Mouse (Mus musculus): ENCODE results near the gene Prg3. TPM values are rescaled to one million over a fixed set of nuclear protein-coding genes. Genes with fewer than 3 reads are reported as not detected.

Prg3 gene
- polyA plus RNA-seq (2014; fragmentation: Nextera tagmentation; extraction: Ambion mirVana) = 0.60 TPM in 1 of 2 replicates, not detected in the other

DNA sequence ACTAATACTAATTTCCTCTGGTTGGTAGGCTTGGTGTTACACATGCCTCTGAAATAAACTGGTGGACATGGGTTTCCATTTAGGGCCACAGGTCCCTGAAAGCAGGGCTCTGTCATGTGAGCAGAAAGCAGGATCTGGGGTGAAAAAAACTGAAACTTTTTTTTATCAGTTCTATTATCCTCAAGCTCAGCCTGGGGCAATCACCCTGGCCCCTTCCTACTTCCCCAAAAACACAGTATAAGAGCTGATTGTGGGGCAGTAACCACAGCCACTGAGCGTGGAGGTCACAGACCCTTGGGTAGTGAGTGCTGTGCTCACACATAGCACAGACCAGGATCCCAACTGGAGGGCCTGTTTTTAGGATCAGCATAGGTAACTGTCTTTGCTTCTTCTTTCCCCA is at the start of gene Prg3:
Prg3 (plus strand) TSS at position 286 of the 400 bp plus-strand sequence.
- WGBS = 78% methylated on average over 1 of the region's 1 CpGs
- no peak for ATAC-seq (ENCODE audit: insufficient number of reproducible peaks, insufficient read depth, low FRiP score, low read depth)
- H3K27ac ChIP-seq (ENCODE audit: low read length) = no peak within 1 kb of the TSS
- no peak within 1 kb of the TSS for H3K4me3 ChIP-seq (ENCODE audit: low read depth, low read length)
- no peak within 1 kb of the TSS for H3K9ac ChIP-seq (replicated peaks; ENCODE audit: low read depth, low read length)
- no peaks in the 10 kb centered on the region for H3K9me3 ChIP-seq (ENCODE audit: control insufficient read depth, low read depth, low read length)
- H3K36me3 ChIP-seq (ENCODE audit: control insufficient read depth, insufficient read depth, low read length) = no peaks in the 10 kb centered on the region
- H3K4me2 ChIP-seq (replicated peaks; ENCODE audit: low read depth, low read length) = no peak within 1 kb of the TSS
- no peaks in the 10 kb centered on the region for H3K4me1 ChIP-seq (ENCODE audit: control insufficient read depth, insufficient read depth, low read length)
- no peaks in the 10 kb centered on the region for H3K27me3 ChIP-seq (ENCODE audit: control insufficient read depth, insufficient read depth, low read length)

DNA sequence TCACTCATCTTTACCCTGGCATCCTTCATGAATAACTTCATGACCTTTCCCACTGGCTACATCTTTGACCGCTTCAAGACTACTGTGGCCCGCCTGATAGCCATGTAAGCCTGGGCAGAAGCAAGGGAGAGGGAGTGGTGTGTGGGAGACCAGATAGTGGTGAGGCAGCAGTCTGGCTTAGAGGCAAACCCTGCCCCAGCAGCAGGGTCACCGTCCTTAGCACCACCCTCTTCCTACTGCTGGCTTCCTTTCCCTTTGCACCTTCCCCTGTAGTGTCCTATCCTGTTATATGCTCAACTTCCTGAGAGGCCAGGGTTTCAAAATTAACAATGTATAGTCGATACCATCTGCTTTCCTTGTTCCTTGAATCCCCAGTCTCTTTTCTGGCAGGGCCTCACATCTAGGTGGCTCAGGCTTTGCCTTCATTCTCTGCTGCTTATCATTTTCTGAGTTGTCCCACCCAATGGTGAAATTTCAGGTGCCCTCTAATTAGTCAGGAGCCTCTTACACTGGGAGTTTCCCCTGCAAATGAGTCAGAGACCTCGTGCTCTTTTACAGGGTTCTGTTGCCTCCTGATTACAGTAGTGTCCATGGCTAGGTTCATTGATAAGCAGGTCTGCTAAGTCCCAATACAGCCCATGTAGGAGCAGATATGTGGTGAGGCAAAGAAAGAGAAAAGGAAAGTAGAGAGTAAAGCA is 49.6 kb upstream of the Prg3 start:
- H3K4me2 ChIP-seq (replicated peaks; ENCODE audit: low read depth, low read length) = peak overlapping the region; percentile 67
- no peak overlapping the region for H3K9ac ChIP-seq (replicated peaks; ENCODE audit: low read depth, low read length)
- WGBS = 66% methylated on average over 5 of the region's 5 CpGs
- no peaks in the 10 kb centered on the region; the same call in 1 of the 2 replicates for H3K36me3 ChIP-seq (ENCODE audit: control insufficient read depth, insufficient read depth, low read length)
- H3K27me3 ChIP-seq (ENCODE audit: control insufficient read depth, insufficient read depth, low read length) = no peaks in the 10 kb centered on the region
- no peak overlapping the region; the same call in 1 of the 2 replicates for H3K27ac ChIP-seq (ENCODE audit: low read length)
- peaks cover 11% of the 10 kb centered on the region; the same call in 1 of the 2 replicates for H3K4me1 ChIP-seq (ENCODE audit: control insufficient read depth, insufficient read depth, low read length)
- no peaks in the 10 kb centered on the region for H3K9me3 ChIP-seq (ENCODE audit: control insufficient read depth, low read depth, low read length)
- ATAC-seq (ENCODE audit: insufficient number of reproducible peaks, insufficient read depth, low FRiP score, low read depth) = peak; percentile 51; the same call in 1 of the 2 replicates
- H3K4me3 ChIP-seq (ENCODE audit: low read depth, low read length) = peak overlapping the region; percentile 42; the same call in 1 of the 2 replicates

DNA sequence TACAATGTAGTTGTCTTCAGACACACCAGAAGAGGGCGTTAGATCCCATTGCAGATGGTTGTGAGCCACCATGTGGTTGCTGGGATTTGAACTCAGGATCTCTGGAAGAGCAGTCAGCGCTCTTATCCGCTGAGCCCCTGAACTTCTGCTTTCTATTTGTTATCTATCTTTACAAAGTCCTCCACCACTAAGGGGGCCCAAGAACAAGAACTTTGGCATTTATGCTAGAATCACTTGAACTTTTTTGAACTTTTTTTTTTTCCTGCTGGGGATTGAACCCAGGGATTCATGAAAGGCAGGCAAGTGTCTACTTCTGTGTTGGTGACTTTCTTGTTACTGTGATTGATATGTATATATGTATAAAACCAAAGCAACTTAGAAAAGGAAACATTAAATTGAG is 48.7 kb upstream of the Prg3 start:
- no peak overlapping the region for H3K4me2 ChIP-seq (replicated peaks; ENCODE audit: low read depth, low read length)
- no peak for ATAC-seq (ENCODE audit: insufficient number of reproducible peaks, insufficient read depth, low FRiP score, low read depth)

DNA sequence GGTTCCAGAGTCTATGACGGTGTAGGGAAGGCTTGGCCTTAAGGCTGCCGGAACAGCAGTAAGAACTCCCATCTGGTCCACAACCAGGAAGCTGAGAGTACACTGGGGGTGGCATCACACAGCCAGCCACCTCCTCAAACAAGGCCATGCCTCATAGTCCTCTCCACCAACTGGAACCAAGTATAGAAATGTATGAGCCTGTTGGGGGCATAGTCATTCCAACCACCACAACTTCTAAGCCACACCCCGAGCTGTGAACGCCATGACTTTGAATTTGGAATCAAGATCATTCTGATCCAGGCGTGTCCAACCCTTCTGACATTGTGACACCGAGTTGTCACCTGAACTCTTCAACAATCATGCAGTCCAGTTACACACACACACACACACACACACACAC is 48.3 kb upstream of the Prg3 start:
- Histone ChIP-seq H3K27me3 (ENCODE audit: control insufficient read depth, insufficient read depth, low read length) (no peaks in the 10 kb centered on the region), H3K4me3 (ENCODE audit: low read depth, low read length) (no peak overlapping the region), H3K4me2 (replicated peaks; ENCODE audit: low read depth, low read length) (no peak overlapping the region), H3K9me3 (ENCODE audit: control insufficient read depth, low read depth, low read length) (no peaks in the 10 kb centered on the region), H3K4me1 (ENCODE audit: control insufficient read depth, insufficient read depth, low read length) (peaks cover 11% of the 10 kb centered on the region; the same call in 1 of the 2 replicates), H3K27ac (ENCODE audit: low read length) (no peak overlapping the region), H3K36me3 (ENCODE audit: control insufficient read depth, insufficient read depth, low read length) (peaks cover 5% of the 10 kb centered on the region; the same call in 1 of the 2 replicates), H3K9ac (replicated peaks; ENCODE audit: low read depth, low read length) (no peak overlapping the region)
- ATAC-seq (ENCODE audit: insufficient number of reproducible peaks, insufficient read depth, low FRiP score, low read depth) = no peak
- WGBS = 94% methylated on average over 6 of the region's 6 CpGs

More for the DNA sequence above, 48.7 kb upstream of the Prg3 start:
- Histone ChIP-seq H3K4me3 (ENCODE audit: low read depth, low read length) (no peak overlapping the region), H3K27ac (ENCODE audit: low read length) (no peak overlapping the region), H3K9ac (replicated peaks; ENCODE audit: low read depth, low read length) (no peak overlapping the region), H3K4me1 (ENCODE audit: control insufficient read depth, insufficient read depth, low read length) (peaks cover 11% of the 10 kb centered on the region; the same call in 1 of the 2 replicates), H3K36me3 (ENCODE audit: control insufficient read depth, insufficient read depth, low read length) (peaks cover 1% of the 10 kb centered on the region; the same call in 1 of the 2 replicates), H3K27me3 (ENCODE audit: control insufficient read depth, insufficient read depth, low read length) (no peaks in the 10 kb centered on the region), H3K9me3 (ENCODE audit: control insufficient read depth, low read depth, low read length) (no peaks in the 10 kb centered on the region)
- 98% methylated on average over 3 of the region's 3 CpGs for WGBS

DNA sequence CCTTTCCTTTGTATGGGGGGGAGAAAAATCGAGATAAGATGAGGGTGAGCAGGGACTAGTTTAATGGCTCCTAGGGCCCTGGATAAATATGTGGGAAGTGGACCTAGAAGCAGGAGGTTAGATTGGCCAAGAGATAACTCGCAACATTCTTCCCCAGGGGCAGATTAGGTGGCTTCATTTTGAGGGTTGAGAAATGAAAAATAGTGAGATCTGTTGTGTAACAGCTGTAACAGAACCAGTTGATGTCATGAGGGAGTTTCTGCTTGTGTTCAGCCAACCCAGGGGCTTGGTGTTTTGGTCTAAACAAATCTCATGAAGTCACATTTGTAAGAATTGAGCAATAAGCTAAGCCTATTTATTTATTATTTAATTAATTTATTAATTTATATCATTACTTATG is 46.7 kb upstream of the Prg3 start:
- 64% methylated on average over 2 of the region's 2 CpGs for WGBS
- H3K27ac ChIP-seq (ENCODE audit: low read length) = no peak overlapping the region
- H3K4me1 ChIP-seq (ENCODE audit: control insufficient read depth, insufficient read depth, low read length) = peaks cover 11% of the 10 kb centered on the region; the same call in 1 of the 2 replicates
- H3K9me3 ChIP-seq (ENCODE audit: control insufficient read depth, low read depth, low read length) = no peaks in the 10 kb centered on the region
- no peaks in the 10 kb centered on the region for H3K27me3 ChIP-seq (ENCODE audit: control insufficient read depth, insufficient read depth, low read length)
- H3K36me3 ChIP-seq (ENCODE audit: control insufficient read depth, insufficient read depth, low read length) = peaks cover 14% of the 10 kb centered on the region; the same call in 1 of the 2 replicates
- H3K4me3 ChIP-seq (ENCODE audit: low read depth, low read length) = no peak overlapping the region
- H3K4me2 ChIP-seq (replicated peaks; ENCODE audit: low read depth, low read length) = no peak overlapping the region
- no peak for ATAC-seq (ENCODE audit: insufficient number of reproducible peaks, insufficient read depth, low FRiP score, low read depth)
- no peak overlapping the region for H3K9ac ChIP-seq (replicated peaks; ENCODE audit: low read depth, low read length)

DNA sequence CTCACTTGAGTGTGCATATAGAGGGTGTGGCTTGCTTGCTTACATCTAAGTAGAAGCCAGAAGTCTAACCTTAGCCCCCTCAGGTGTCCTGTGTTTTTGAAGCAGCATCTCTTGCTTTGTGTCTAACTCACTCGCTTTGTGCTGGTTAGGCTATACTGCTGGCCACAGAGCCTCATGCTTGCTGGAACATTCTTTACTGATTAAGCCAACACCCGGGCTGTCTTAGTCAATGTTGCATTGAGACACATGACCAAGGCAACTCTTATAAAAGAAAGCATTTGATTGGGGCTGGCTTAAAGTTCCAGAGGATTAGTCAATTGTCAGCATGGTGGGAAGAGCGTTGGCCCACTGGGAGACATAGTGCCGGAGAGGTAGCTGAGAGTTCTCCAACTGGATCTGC is 46.2 kb upstream of the Prg3 start:
- Histone ChIP-seq H3K4me3 (ENCODE audit: low read depth, low read length) (no peak overlapping the region), H3K36me3 (ENCODE audit: control insufficient read depth, insufficient read depth, low read length) (peaks cover 16% of the 10 kb centered on the region; the same call in 1 of the 2 replicates), H3K9me3 (ENCODE audit: control insufficient read depth, low read depth, low read length) (no peaks in the 10 kb centered on the region), H3K4me2 (replicated peaks; ENCODE audit: low read depth, low read length) (no peak overlapping the region), H3K9ac (replicated peaks; ENCODE audit: low read depth, low read length) (no peak overlapping the region), H3K4me1 (ENCODE audit: control insufficient read depth, insufficient read depth, low read length) (peaks cover 11% of the 10 kb centered on the region; the same call in 1 of the 2 replicates), H3K27ac (ENCODE audit: low read length) (no peak overlapping the region), H3K27me3 (ENCODE audit: control insufficient read depth, insufficient read depth, low read length) (no peaks in the 10 kb centered on the region)
- WGBS = 90% methylated on average over 4 of the region's 4 CpGs
- no peak for ATAC-seq (ENCODE audit: insufficient number of reproducible peaks, insufficient read depth, low FRiP score, low read depth)

DNA sequence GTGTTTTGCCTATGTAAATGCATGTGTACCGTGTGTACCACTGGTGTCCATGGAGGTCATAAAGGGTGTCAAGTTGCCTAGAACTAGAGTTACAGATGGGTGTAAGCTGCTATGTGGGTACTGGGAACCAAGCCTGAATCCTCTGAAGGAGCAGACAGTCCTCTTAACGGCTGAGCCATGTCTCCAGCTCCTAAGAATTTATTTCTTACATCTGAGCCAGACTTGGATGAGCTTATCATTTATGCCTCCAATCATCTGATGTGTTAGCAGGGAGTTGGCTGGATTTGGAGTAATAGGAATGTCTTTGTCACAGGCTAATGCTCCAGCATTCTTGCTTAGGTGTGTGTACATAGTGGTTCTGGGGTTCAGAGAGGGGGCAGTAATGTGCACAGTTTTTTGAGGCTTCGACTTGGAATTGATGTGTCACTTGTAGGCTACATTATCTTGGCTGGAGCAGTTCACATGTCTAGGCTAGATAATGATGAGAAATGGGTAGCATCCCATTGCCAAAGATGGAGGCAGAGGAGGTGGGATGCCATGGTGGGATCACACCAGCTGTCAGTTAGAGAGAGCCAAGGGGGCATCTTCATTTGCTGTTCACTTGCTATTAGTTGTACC is 40.8 kb upstream of the Prg3 start:
- Histone ChIP-seq H3K27ac (ENCODE audit: low read length) (no peak overlapping the region), H3K4me1 (ENCODE audit: control insufficient read depth, insufficient read depth, low read length) (no peaks in the 10 kb centered on the region), H3K36me3 (ENCODE audit: control insufficient read depth, insufficient read depth, low read length) (peaks cover 42% of the 10 kb centered on the region), H3K4me3 (ENCODE audit: low read depth, low read length) (no peak overlapping the region), H3K27me3 (ENCODE audit: control insufficient read depth, insufficient read depth, low read length) (no peaks in the 10 kb centered on the region), H3K4me2 (replicated peaks; ENCODE audit: low read depth, low read length) (no peak overlapping the region), H3K9me3 (ENCODE audit: control insufficient read depth, low read depth, low read length) (no peaks in the 10 kb centered on the region), H3K9ac (replicated peaks; ENCODE audit: low read depth, low read length) (no peak overlapping the region)
- no peak for ATAC-seq (ENCODE audit: insufficient number of reproducible peaks, insufficient read depth, low FRiP score, low read depth)
- WGBS = 83% methylated on average over 3 of the region's 3 CpGs

DNA sequence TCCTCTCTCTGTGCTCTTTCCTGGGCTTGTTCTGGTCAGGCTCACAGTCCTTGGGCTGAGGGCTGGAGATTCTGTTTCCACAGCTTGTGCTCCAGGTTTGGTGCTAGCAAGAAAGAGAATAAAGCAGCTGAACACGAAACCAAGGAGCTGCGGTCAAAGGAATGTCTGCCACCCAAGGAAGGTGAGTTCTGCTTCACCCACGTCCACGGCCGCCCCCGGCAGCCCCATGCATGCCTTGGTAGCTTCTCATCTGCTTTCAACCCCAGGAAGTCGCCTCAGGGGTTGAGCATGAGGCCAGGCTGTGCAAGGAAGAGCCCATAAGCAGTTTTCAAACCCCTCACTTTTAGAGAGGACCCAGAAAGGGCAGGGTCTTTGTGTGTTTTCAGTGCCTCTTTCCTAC is 39.8 kb upstream of the Prg3 start:
- Histone ChIP-seq H3K4me2 (replicated peaks; ENCODE audit: low read depth, low read length) (no peak overlapping the region), H3K9ac (replicated peaks; ENCODE audit: low read depth, low read length) (no peak overlapping the region), H3K4me3 (ENCODE audit: low read depth, low read length) (no peak overlapping the region), H3K27ac (ENCODE audit: low read length) (no peak overlapping the region), H3K9me3 (ENCODE audit: control insufficient read depth, low read depth, low read length) (no peaks in the 10 kb centered on the region), H3K27me3 (ENCODE audit: control insufficient read depth, insufficient read depth, low read length) (no peaks in the 10 kb centered on the region), H3K36me3 (ENCODE audit: control insufficient read depth, insufficient read depth, low read length) (peaks cover 42% of the 10 kb centered on the region), H3K4me1 (ENCODE audit: control insufficient read depth, insufficient read depth, low read length) (no peaks in the 10 kb centered on the region)
- 95% methylated on average over 7 of the region's 7 CpGs for WGBS
- ATAC-seq (ENCODE audit: insufficient number of reproducible peaks, insufficient read depth, low FRiP score, low read depth) = no peak

Measured in stomach, embryonic 14.5 days (tissue).